Mouse (Mus musculus) E14TG2a.4 (cell line): Measurements from ENCODE around the gene Tmem216.

Source experiments
- CTCF ChIP-seq: conservative IDR thresholded peaks from 2 replicates; pipeline ENCODE4 v1.5.1; 2014; ENCODE audit warnings: low read length
- POU5F1 ChIP-seq: IDR thresholded peaks from 2 replicates; pipeline ENCODE4 v1.6.1; 2014; ENCODE audit warnings: low read length, borderline replicate concordance

- TF ChIP-seq CTCF (no peak), POU5F1 (no peak)
These were observed at the start of gene Tmem216 for GRCm38 (mm10) chr19:10555624-10556510.
